Mouse (Mus musculus) ES-Bruce4 (cell line): ENCODE measurements around the gene Fam161b. TPM values are rescaled to one million over a fixed set of nuclear protein-coding genes. Genes with fewer than 3 reads are reported as not detected.

Experiments
- H3K27ac ChIP-seq: 2 replicates; pipeline ENCODE4 v1.5.1; 2012; ENCODE audit warnings: low read length, inconsistent platforms; ENCODE audit not compliant: insufficient read depth
- H3K27me3 ChIP-seq: 2 replicates; pipeline ENCODE4 v1.6.1; 2012; ENCODE audit warnings: mild to moderate bottlenecking, low read length, inconsistent platforms; ENCODE audit not compliant: control insufficient read depth, poor library complexity, insufficient read depth, severe bottlenecking
- H3K36me3 ChIP-seq: 2 replicates; pipeline ENCODE4 v1.6.1; 2012; ENCODE audit warnings: inconsistent platforms, mild to moderate bottlenecking, low read length, moderate library complexity; ENCODE audit not compliant: control insufficient read depth, poor library complexity, insufficient read depth, severe bottlenecking
- H3K4me1 ChIP-seq: one replicate; pipeline ENCODE4 v1.8.1; 2011; ENCODE audit warnings: low read length; ENCODE audit not compliant: control insufficient read depth, insufficient read depth
- H3K4me3 ChIP-seq: 2 replicates; pipeline ENCODE4 v1.5.1; 2011; ENCODE audit warnings: low read depth, mild to moderate bottlenecking, low read length
- H3K9ac ChIP-seq: 2 replicates; pipeline ENCODE4 v1.6.1; 2012; ENCODE audit warnings: low read depth, mild to moderate bottlenecking, inconsistent platforms; ENCODE audit not compliant: poor library complexity, severe bottlenecking
- H3K9me3 ChIP-seq: replicated peaks from 2 replicates; pipeline ENCODE4 v1.6.1; 2012; ENCODE audit warnings: mild to moderate bottlenecking, low read length, inconsistent platforms; ENCODE audit not compliant: control insufficient read depth, poor library complexity, insufficient read depth, severe bottlenecking
- CTCF ChIP-seq: IDR thresholded peaks from one replicate; pipeline ENCODE4 v1.8.1; 2011; ENCODE audit warnings: low read depth, low read length
- EP300 ChIP-seq: IDR thresholded peaks from 2 replicates; pipeline ENCODE4 v1.6.1; 2011; ENCODE audit warnings: low read depth, low read length; ENCODE audit not compliant: insufficient read depth
- POLR2A ChIP-seq: IDR thresholded peaks from one replicate; pipeline ENCODE4 v1.8.1; 2011; ENCODE audit warnings: low read length; ENCODE audit not compliant: insufficient read depth
- polyA plus RNA-seq: library from polyadenylated mRNA; stranded (reverse); fragments of >200 nt; gene quantifications from 2 replicates; pipeline ENCODE4 v1.2.4, GENCODE M21; 2011; ENCODE audit warnings: low read depth; ENCODE audit not compliant: missing spikeins, insufficient read depth, insufficient read length

Fam161b gene
- polyA plus RNA-seq, 1 experiment, result 1.4 TPM

- no peaks in the 10 kb centered on the region for H3K4me1 ChIP-seq
- H3K36me3 ChIP-seq, result no peaks in the 10 kb centered on the region
- no peaks in the 10 kb centered on the region for H3K27me3 ChIP-seq
- TF ChIP-seq EP300 (no peak), CTCF (no peak), POLR2A (no peak)
- no peaks in the 10 kb centered on the region for H3K9me3 ChIP-seq
- no peak overlapping the region for H3K27ac ChIP-seq
- no peak overlapping the region for H3K4me3 ChIP-seq
- H3K9ac ChIP-seq, result no peak overlapping the region
Observed at GRCm38 (mm10) chr12:84385408-84385807, 23.8 kb upstream of the Fam161b start.

GRCm38 (mm10) chr12:84384644-84385081 is 23.0 kb upstream of the Fam161b start:
- Histone ChIP-seq H3K27ac (no peak overlapping the region), H3K27me3 (no peaks in the 10 kb centered on the region), H3K4me1 (no peaks in the 10 kb centered on the region), H3K9me3 (no peaks in the 10 kb centered on the region), H3K9ac (no peak overlapping the region), H3K36me3 (no peaks in the 10 kb centered on the region), H3K4me3 (no peak overlapping the region)
- TF ChIP-seq EP300, result no peak
- TF ChIP-seq CTCF, result no peak
- TF ChIP-seq POLR2A, result no peak

- no peak overlapping the region for H3K4me3 ChIP-seq
- TF ChIP-seq CTCF (no peak), EP300 (no peak), POLR2A (no peak)
- no peaks in the 10 kb centered on the region for H3K9me3 ChIP-seq
- no peaks in the 10 kb centered on the region for H3K4me1 ChIP-seq
- no peak overlapping the region for H3K9ac ChIP-seq
- H3K36me3 ChIP-seq, result no peaks in the 10 kb centered on the region
- H3K27me3 ChIP-seq, result no peaks in the 10 kb centered on the region
- no peak overlapping the region for H3K27ac ChIP-seq
Observed at GRCm38 (mm10) chr12:84382369-84382768, 20.7 kb upstream of the Fam161b start.

GRCm38 (mm10) chr12:84373831-84374481 is 12.3 kb upstream of the Fam161b start:
- H3K27me3 ChIP-seq, result no peaks in the 10 kb centered on the region
- peaks cover 7% of the 10 kb centered on the region for H3K36me3 ChIP-seq
- TF ChIP-seq CTCF, result no peak
- TF ChIP-seq POLR2A, result no peak
- no peak for TF ChIP-seq EP300
- H3K4me1 ChIP-seq, result no peaks in the 10 kb centered on the region
- no peak overlapping the region for H3K27ac ChIP-seq
- H3K4me3 ChIP-seq, result no peak overlapping the region
- H3K9ac ChIP-seq, result no peak overlapping the region
- H3K9me3 ChIP-seq, result no peaks in the 10 kb centered on the region

GRCm38 (mm10) chr12:84371647-84372046 is 10.0 kb upstream of the Fam161b start:
- H3K4me1 ChIP-seq, result no peaks in the 10 kb centered on the region
- no peak overlapping the region for H3K4me3 ChIP-seq
- no peaks in the 10 kb centered on the region for H3K27me3 ChIP-seq
- no peaks in the 10 kb centered on the region for H3K9me3 ChIP-seq
- no peak overlapping the region for H3K9ac ChIP-seq
- no peak for TF ChIP-seq POLR2A
- TF ChIP-seq CTCF, result no peak
- TF ChIP-seq EP300, result no peak
- H3K36me3 ChIP-seq, result peaks cover 7% of the 10 kb centered on the region
- H3K27ac ChIP-seq, result no peak overlapping the region

GRCm38 (mm10) chr12:84366971-84367370 is 5.3 kb upstream of the Fam161b start:
- Histone ChIP-seq H3K9me3 (no peaks in the 10 kb centered on the region), H3K36me3 (no peaks in the 10 kb centered on the region; the same call in none of the 2 replicates), H3K4me3 (no peak overlapping the region), H3K4me1 (peaks cover 1% of the 10 kb centered on the region), H3K27ac (no peak overlapping the region), H3K9ac (no peak overlapping the region), H3K27me3 (no peaks in the 10 kb centered on the region)
- TF ChIP-seq EP300 (no peak), CTCF (no peak), POLR2A (no peak)
